Mouse (Mus musculus) MEL (cell line): Measurements from ENCODE around the gene 4930558K02Rik.

Source experiments
- CTCF ChIP-seq, 3 experiments: IDR thresholded peaks in 2 of 3; conservative IDR thresholded peaks in 1 of 3; 2 replicates each; pipeline ENCODE4 v1.5.1; 2011 to 2012; ENCODE audit warnings: low read length in 3 of 3, low read depth in 2 of 3, mild to moderate bottlenecking in 2 of 3, improper control_type of control experiment in 1 of 3, inconsistent platforms in 1 of 3, mixed read lengths in 1 of 3, moderate library complexity in 1 of 3; ENCODE audit not compliant: control insufficient read depth in 1 of 3, insufficient read depth in 1 of 3, poor library complexity in 1 of 3, severe bottlenecking in 1 of 3
- ELF1 ChIP-seq: IDR thresholded peaks from 2 replicates; pipeline ENCODE4 v1.6.1; 2014; ENCODE audit warnings: low read depth, mild to moderate bottlenecking, inconsistent platforms, low read length, improper control_type of control experiment, moderate library complexity
- GATA1 ChIP-seq: IDR thresholded peaks from 2 replicates; pipeline ENCODE4 v1.6.1; 2011; ENCODE audit warnings: low read depth, low read length, improper control_type of control experiment
- JUND ChIP-seq: IDR thresholded peaks from 2 replicates; pipeline ENCODE4 v1.6.1; 2011; ENCODE audit warnings: low read depth, mild to moderate bottlenecking, improper control_type of control experiment, low read length
- KAT2A ChIP-seq: conservative IDR thresholded peaks from 2 replicates; pipeline ENCODE4 v1.6.1; 2012; ENCODE audit warnings: low read depth, low read length, improper control_type of control experiment, inconsistent platforms
- MAFK ChIP-seq: IDR thresholded peaks from 2 replicates; pipeline ENCODE4 v1.6.1; 2011; ENCODE audit warnings: low read depth, mild to moderate bottlenecking, low read length, improper control_type of control experiment, borderline replicate concordance
- POLR2A ChIP-seq, 2 experiments: IDR thresholded peaks; 2 replicates each; pipeline ENCODE4 v1.6.1; 2011 to 2012; ENCODE audit warnings: low read length in 2 of 2, mild to moderate bottlenecking in 2 of 2, control low read depth in 1 of 2, improper control_type of control experiment in 1 of 2, low read depth in 1 of 2, moderate library complexity in 1 of 2; ENCODE audit not compliant: control insufficient read depth in 1 of 2, insufficient read depth in 1 of 2, poor library complexity in 1 of 2
- SMC3 ChIP-seq: IDR thresholded peaks from 2 replicates; pipeline ENCODE4 v1.6.1; 2011; ENCODE audit warnings: low read depth, low read length, improper control_type of control experiment
- ZKSCAN1 ChIP-seq: IDR thresholded peaks from 2 replicates; pipeline ENCODE4 v1.6.1; 2012; ENCODE audit warnings: low read depth, mild to moderate bottlenecking, inconsistent platforms, low read length, improper control_type of control experiment, moderate library complexity

- TF ChIP-seq JUND (no peak), CTCF (IDR thresholded peaks at IDR 0.05 in 2 of 3, conservative IDR thresholded peaks at IDR 0.05 in 1 of 3; ENCODE audit: control insufficient read depth in 1 of 3, insufficient read depth in 1 of 3, low read depth in 2 of 3, low read length in 3 of 3, poor library complexity in 1 of 3, severe bottlenecking in 1 of 3) (no peak), KAT2A (no peak), ZKSCAN1 (no peak), SMC3 (no peak), MAFK (no peak), POLR2A (IDR thresholded peaks at IDR 0.05; ENCODE audit: control insufficient read depth in 1 of 2, insufficient read depth in 1 of 2, low read depth in 1 of 2, low read length in 2 of 2, poor library complexity in 1 of 2) (no peak), ELF1 (no peak), GATA1 (no peak)
Observed at GRCm38 (mm10) chr1:161900129-161900528, 79.3 kb downstream of the 4930558K02Rik start.
